Mouse (Mus musculus) forebrain, embryonic 12.5 days (tissue): ENCODE results near the gene Myo18a. TPM values are rescaled to one million over a fixed set of nuclear protein-coding genes. Genes with fewer than 3 reads are reported as not detected.

ENCODE experiments used
- ATAC-seq: fragments of 200-750 bp; cut with Nextera tagmentation; 2 replicates; pipeline ENCODE4 v1.8.0; 2017; ENCODE audit warnings: moderate TSS enrichment; ENCODE audit not compliant: low FRiP score
- H3K27ac ChIP-seq: fragments of 300-500 bp; sonication (generic); 2 replicates; pipeline ENCODE4 v1.5.1; 2016; ENCODE audit warnings: mild to moderate bottlenecking
- H3K27me3 ChIP-seq: fragments of 300-500 bp; sonication (generic); 2 replicates; pipeline ENCODE4 v1.6.1; 2016; ENCODE audit warnings: mild to moderate bottlenecking
- H3K36me3 ChIP-seq: fragments of 300-500 bp; sonication (generic); replicated peaks from 2 replicates; pipeline ENCODE4 v1.6.1; 2016; ENCODE audit warnings: mild to moderate bottlenecking
- H3K4me1 ChIP-seq: fragments of 300-500 bp; sonication (generic); 2 replicates; pipeline ENCODE4 v1.6.1; 2016
- H3K4me2 ChIP-seq: fragments of 300-500 bp; sonication (generic); 2 replicates; pipeline ENCODE4 v1.6.1; 2016; ENCODE audit warnings: mild to moderate bottlenecking, moderate library complexity
- H3K4me3 ChIP-seq: fragments of 300-500 bp; sonication (generic); replicated peaks from 2 replicates; pipeline ENCODE4 v1.5.1; 2016; ENCODE audit warnings: mild to moderate bottlenecking
- H3K9ac ChIP-seq: fragments of 300-500 bp; sonication (generic); 2 replicates; pipeline ENCODE4 v1.6.1; 2016; ENCODE audit warnings: mild to moderate bottlenecking
- H3K9me3 ChIP-seq: fragments of 300-500 bp; sonication (generic); 2 replicates; pipeline ENCODE4 v1.6.1; 2016
- WGBS: fragments of 180-500 bp; shearing (Covaris S2); methylation state at CpG from one replicate; pipeline ENCODE4 v1.1.7; 2016; 5-methylcytosine and 5-hydroxymethylcytosine counted together
- polyA plus RNA-seq: library from polyadenylated mRNA; unstranded; fragments of >200 nt; fragmentation: Nextera tagmentation; extraction: Ambion mirVana; gene quantifications from 2 replicates; pipeline ENCODE4 v1.2.1, GENCODE M21; 2016

The Myo18a gene
- polyA plus RNA-seq, 1 experiment from 2014 or later, result 49.4 TPM

DNA sequence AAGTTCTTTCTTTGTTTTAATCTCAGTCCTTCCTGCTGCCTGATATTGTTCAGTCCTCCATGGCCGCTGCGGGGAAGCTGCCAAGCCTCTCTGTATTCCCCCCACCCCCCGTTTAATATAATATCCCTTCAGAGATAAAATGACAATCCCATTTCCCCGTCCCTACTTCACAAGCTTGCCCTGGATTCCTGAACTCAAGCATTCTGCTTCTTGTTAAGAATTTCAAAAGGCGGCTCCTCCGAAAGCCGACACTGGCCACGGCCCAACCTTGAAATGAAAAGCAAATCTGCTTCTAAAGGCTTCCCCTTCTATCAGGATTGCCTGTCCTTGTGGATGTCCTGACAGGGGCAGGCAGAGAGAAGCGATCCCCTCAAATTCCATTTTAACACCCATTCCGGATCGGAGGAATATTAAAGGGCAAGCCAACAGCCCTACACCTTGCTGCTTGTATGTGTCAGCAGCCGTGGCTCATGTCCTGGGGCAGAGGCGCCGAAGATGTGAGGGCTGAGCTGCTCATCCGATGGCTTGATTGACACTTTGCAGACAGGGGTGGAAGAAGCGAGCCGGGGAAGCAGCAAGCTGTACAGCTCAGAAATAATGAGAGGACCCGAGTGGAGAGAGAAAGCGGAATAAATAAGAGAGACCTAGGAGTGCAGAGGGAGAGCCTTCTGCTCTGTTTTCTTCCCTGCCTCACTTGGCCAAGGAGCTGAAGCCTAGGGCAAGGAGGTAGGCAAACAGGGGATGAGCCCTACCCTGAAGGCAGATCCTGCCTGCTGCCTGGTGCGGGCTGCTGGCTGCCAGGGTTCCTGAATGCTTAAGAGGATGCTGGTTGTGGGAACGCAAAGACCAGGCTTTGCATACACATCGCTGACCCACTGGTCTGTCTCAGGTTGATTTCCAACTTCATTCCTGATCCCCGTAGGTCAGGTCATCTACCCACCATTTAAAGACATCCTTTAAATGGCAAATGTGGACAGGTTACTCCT lies 134.1 kb downstream of the Myo18a start:
- WGBS, result 7% methylated on average over 23 of the region's 23 CpGs
- H3K9me3 ChIP-seq, result no peaks in the 10 kb centered on the region
- peak overlapping the region; percentile 53 for H3K9ac ChIP-seq
- peaks cover 75% of the 10 kb centered on the region for H3K4me1 ChIP-seq
- H3K27me3 ChIP-seq, result peaks cover 11% of the 10 kb centered on the region; the same call in 1 of the 2 replicates
- H3K36me3 ChIP-seq, result no peaks in the 10 kb centered on the region
- no peak for ATAC-seq
- peak overlapping the region; percentile 49 for H3K4me2 ChIP-seq
- H3K4me3 ChIP-seq, result peak overlapping the region; percentile 17; the same call in 1 of the 2 replicates
- H3K27ac ChIP-seq, result peak overlapping the region; percentile 91

DNA sequence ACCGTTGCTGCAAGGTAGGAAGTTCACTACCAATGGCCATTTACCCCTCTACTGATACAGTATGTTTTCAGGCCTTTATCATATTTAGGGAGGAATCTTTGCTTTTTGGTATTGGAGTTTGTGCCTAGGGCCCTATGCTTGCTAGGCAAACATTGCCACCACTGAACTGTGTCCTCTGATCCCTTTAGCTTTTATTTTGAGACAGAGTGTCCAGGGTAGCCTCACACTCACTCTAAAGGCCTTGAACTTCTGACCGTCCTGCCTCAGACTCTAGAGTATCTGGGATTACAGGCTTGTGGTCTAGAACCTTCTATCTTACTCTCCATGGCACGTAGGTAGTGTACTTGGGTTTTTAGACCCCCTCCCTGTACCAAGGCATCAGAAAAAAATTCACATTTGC lies 137.1 kb downstream of the Myo18a start:
- H3K27me3 ChIP-seq, result peaks cover 11% of the 10 kb centered on the region; the same call in 1 of the 2 replicates
- H3K4me1 ChIP-seq, result peaks cover 58% of the 10 kb centered on the region
- H3K9me3 ChIP-seq, result no peaks in the 10 kb centered on the region
- no peak overlapping the region for H3K4me3 ChIP-seq
- no peak for ATAC-seq
- no peak overlapping the region for H3K4me2 ChIP-seq
- 85% methylated on average over 3 of the region's 3 CpGs for WGBS
- no peaks in the 10 kb centered on the region for H3K36me3 ChIP-seq
- no peak overlapping the region for H3K9ac ChIP-seq
- no peak overlapping the region for H3K27ac ChIP-seq

DNA sequence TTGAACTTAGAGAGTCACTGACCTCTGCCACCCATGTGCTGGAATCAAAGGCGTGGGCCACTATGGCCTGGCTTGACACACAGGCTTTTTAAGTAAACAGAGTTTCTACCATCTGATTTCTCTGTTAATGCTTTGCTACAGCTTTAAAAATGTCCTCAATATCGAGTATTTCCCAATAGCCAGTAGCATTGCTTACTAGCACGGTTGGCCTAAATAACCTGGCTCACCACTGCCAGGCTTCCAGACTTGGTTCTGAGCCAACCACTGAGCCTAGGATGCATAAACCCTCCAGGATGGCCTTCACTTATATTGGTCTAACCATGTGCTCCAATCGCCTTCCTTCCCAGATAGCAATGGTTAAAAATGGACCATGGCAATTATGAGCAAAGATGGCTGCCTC lies 137.7 kb downstream of the Myo18a start:
- Histone ChIP-seq H3K36me3 (no peaks in the 10 kb centered on the region), H3K4me1 (peaks cover 53% of the 10 kb centered on the region), H3K4me3 (no peak overlapping the region), H3K27me3 (peaks cover 11% of the 10 kb centered on the region; the same call in 1 of the 2 replicates), H3K9ac (no peak overlapping the region), H3K4me2 (no peak overlapping the region), H3K27ac (no peak overlapping the region), H3K9me3 (no peaks in the 10 kb centered on the region)
- no peak for ATAC-seq
- WGBS, result 93% methylated on average over 4 of the region's 4 CpGs

- Histone ChIP-seq H3K4me2 (no peak overlapping the region), H3K9ac (no peak overlapping the region), H3K9me3 (no peaks in the 10 kb centered on the region), H3K4me3 (no peak overlapping the region), H3K36me3 (no peaks in the 10 kb centered on the region), H3K27me3 (peaks cover 11% of the 10 kb centered on the region; the same call in 1 of the 2 replicates), H3K4me1 (peaks cover 51% of the 10 kb centered on the region), H3K27ac (peak overlapping the region; percentile 22)
- no peak for ATAC-seq
- 48% methylated on average over 5 of the region's 5 CpGs for WGBS
Measured at GRCm38 (mm10) chr11:77901366-77901765, 138.3 kb downstream of the Myo18a start.

GRCm38 (mm10) chr11:77901775-77902355 lies 138.8 kb downstream of the Myo18a start:
- ATAC-seq, result no peak

GRCm38 (mm10) chr11:77903761-77904160 lies 140.7 kb downstream of the Myo18a start:
- Histone ChIP-seq H3K4me3 (no peak overlapping the region), H3K4me2 (no peak overlapping the region), H3K36me3 (no peaks in the 10 kb centered on the region), H3K27me3 (peaks cover 13% of the 10 kb centered on the region; the same call in 1 of the 2 replicates), H3K27ac (peak overlapping the region; percentile 2; the same call in 1 of the 2 replicates), H3K4me1 (peaks cover 40% of the 10 kb centered on the region), H3K9ac (no peak overlapping the region), H3K9me3 (no peaks in the 10 kb centered on the region)
- ATAC-seq, result no peak
- 32% methylated on average over 3 of the region's 3 CpGs for WGBS

More at GRCm38 (mm10) chr11:77901775-77902355, 138.8 kb downstream of the Myo18a start:
- WGBS, result 34% methylated on average over 8 of the region's 8 CpGs
- H3K27me3 ChIP-seq, result peaks cover 11% of the 10 kb centered on the region; the same call in 1 of the 2 replicates
- peak overlapping the region; percentile 22 for H3K27ac ChIP-seq
- peaks cover 51% of the 10 kb centered on the region for H3K4me1 ChIP-seq
- no peaks in the 10 kb centered on the region for H3K36me3 ChIP-seq
- no peak overlapping the region for H3K4me2 ChIP-seq
- no peaks in the 10 kb centered on the region for H3K9me3 ChIP-seq
- H3K9ac ChIP-seq, result no peak overlapping the region
- no peak overlapping the region for H3K4me3 ChIP-seq

DNA sequence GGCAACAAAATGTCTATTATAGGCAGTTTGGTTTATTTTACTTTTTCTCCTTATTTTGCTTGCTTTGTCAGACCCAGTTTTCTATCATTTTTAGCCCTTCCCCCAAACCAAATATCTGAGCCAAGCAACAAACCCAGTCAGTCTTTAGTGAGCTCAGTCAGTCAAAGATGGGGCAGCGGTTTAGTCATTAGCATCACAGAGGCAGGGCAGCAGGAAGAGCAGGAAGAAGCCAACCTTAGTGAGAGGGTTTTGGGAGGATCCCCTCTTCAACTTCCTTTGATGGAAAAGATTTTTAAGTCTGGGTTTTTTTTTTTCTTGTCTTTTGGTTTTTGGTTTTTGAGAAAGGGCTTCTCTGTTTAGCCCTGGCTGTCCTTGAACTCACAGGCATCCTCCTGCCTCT lies 141.7 kb downstream of the Myo18a start:
- Histone ChIP-seq H3K9ac (no peak overlapping the region), H3K36me3 (no peaks in the 10 kb centered on the region), H3K4me2 (no peak overlapping the region), H3K4me3 (no peak overlapping the region), H3K27ac (no peak overlapping the region), H3K4me1 (peaks cover 44% of the 10 kb centered on the region), H3K27me3 (peaks cover 10% of the 10 kb centered on the region; the same call in 1 of the 2 replicates), H3K9me3 (no peaks in the 10 kb centered on the region)
- ATAC-seq, result no peak
- WGBS, result 44% methylated on average over 1 of the region's 1 CpGs

DNA sequence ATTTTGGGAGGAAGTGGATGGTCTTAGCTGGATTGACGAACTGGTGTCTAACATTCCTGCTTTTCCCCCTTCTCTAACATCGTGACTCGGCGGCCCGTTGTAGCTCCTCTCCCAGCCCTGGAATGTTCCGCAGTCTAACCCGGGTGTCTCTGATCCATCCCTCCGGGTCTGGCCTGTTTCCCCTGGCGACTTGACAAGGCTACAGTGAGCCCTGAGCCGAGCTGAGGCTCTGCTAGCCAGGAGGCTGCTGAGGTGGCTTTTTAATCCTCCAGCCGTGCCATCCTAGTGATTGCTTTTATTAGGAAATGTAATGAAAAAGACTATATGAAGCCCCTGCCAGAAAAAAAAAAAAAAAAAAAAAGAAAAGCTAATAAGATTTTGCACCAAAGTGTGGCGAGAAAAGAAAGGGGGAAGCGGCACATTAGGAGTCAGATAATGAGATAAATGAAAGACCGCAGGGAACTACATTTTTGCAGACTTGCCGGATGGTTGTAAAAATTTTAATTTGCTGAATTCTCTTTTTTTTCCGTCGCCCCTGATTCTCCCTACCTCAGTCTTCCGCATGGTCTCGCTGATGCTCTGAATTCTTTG lies 143.1 kb downstream of the Myo18a start:
- Histone ChIP-seq H3K27me3 (peaks cover 10% of the 10 kb centered on the region; the same call in 1 of the 2 replicates), H3K9me3 (no peaks in the 10 kb centered on the region), H3K4me1 (peaks cover 49% of the 10 kb centered on the region), H3K9ac (no peak overlapping the region), H3K27ac (peak overlapping the region; percentile 80), H3K4me3 (no peak overlapping the region), H3K4me2 (0 out of 2 replicates have a peak overlapping the region, but pooled peaks have one; percentile 4), H3K36me3 (no peaks in the 10 kb centered on the region)
- ATAC-seq, result no peak
- WGBS, result 26% methylated on average over 19 of the region's 19 CpGs

DNA sequence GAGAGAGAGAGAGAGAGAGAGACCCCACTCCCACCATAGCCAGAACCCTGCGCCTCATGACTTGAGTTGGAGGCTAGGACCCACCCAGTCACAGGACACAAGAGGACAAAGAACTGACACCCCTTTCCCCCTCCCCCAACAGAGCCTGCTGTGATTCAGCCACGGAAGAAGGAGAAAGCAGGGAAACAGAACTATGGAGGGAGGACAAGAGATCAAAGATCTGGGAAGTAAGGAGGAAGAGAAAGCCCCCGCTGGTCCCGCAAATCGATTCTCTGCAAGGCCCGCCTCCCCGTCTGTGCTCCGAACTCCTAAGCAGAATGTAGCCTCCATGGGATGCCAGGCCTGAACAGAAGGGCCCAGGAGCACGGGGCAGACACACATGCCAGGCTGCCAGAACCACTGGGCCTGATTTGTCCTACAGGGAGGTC lies 143.7 kb downstream of the Myo18a start:
- H3K4me2 ChIP-seq, result 0 out of 2 replicates have a peak overlapping the region, but pooled peaks have one; percentile 4
- 6% methylated on average over 9 of the region's 9 CpGs for WGBS
- no peaks in the 10 kb centered on the region for H3K9me3 ChIP-seq
- H3K27ac ChIP-seq, result peak overlapping the region; percentile 80
- no peak overlapping the region for H3K4me3 ChIP-seq
- H3K27me3 ChIP-seq, result peaks cover 10% of the 10 kb centered on the region; the same call in 1 of the 2 replicates
- peaks cover 43% of the 10 kb centered on the region for H3K4me1 ChIP-seq
- no peaks in the 10 kb centered on the region for H3K36me3 ChIP-seq
- peak; percentile 65 for ATAC-seq
- H3K9ac ChIP-seq, result peak overlapping the region; percentile 18; the same call in 1 of the 2 replicates

GRCm38 (mm10) chr11:77908468-77908867 lies 145.4 kb downstream of the Myo18a start:
- Histone ChIP-seq H3K4me2 (no peak overlapping the region), H3K4me1 (peaks cover 40% of the 10 kb centered on the region), H3K4me3 (no peak overlapping the region), H3K9ac (no peak overlapping the region), H3K9me3 (no peaks in the 10 kb centered on the region), H3K27me3 (peaks cover 22% of the 10 kb centered on the region; the same call in 1 of the 2 replicates), H3K36me3 (no peaks in the 10 kb centered on the region), H3K27ac (no peak overlapping the region)
- 79% methylated on average over 4 of the region's 4 CpGs for WGBS
- ATAC-seq, result no peak

GRCm38 (mm10) chr11:77909376-77909775 lies 146.3 kb downstream of the Myo18a start:
- Histone ChIP-seq H3K27me3 (peaks cover 31% of the 10 kb centered on the region), H3K4me3 (no peak overlapping the region), H3K27ac (0 out of 2 replicates have a peak overlapping the region, but pooled peaks have one; percentile 31), H3K9ac (no peak overlapping the region), H3K4me2 (no peak overlapping the region), H3K9me3 (no peaks in the 10 kb centered on the region), H3K36me3 (no peaks in the 10 kb centered on the region), H3K4me1 (peaks cover 35% of the 10 kb centered on the region)
- no peak for ATAC-seq
- 38% methylated on average over 5 of the region's 5 CpGs for WGBS

GRCm38 (mm10) chr11:77909776-77910175 lies 146.7 kb downstream of the Myo18a start:
- H3K36me3 ChIP-seq, result no peaks in the 10 kb centered on the region
- WGBS, result 37% methylated on average over 6 of the region's 6 CpGs
- no peak overlapping the region for H3K9ac ChIP-seq
- H3K9me3 ChIP-seq, result no peaks in the 10 kb centered on the region
- no peak overlapping the region for H3K4me3 ChIP-seq
- H3K4me1 ChIP-seq, result peaks cover 39% of the 10 kb centered on the region
- no peak for ATAC-seq
- peaks cover 35% of the 10 kb centered on the region for H3K27me3 ChIP-seq
- H3K4me2 ChIP-seq, result no peak overlapping the region
- H3K27ac ChIP-seq, result 0 out of 2 replicates have a peak overlapping the region, but pooled peaks have one; percentile 31
